Mouse (Mus musculus): Measurements from ENCODE around the gene Myo15.

GRCm38 (mm10) chr11:60469039-60469438 lies at the start of gene Myo15:
- no peak for TF ChIP-seq GATA1 (IDR thresholded peaks at IDR 0.05; ENCODE audit: borderline replicate concordance, low read length)
- no peak for TF ChIP-seq FLI1 (IDR thresholded peaks at IDR 0.05; ENCODE audit: low read length)

Data from megakaryocyte, embryonic 14.5 days (primary cell).